8 mouse cellular contexts compared by ENCODE assay signal in the genomic region with DNA sequence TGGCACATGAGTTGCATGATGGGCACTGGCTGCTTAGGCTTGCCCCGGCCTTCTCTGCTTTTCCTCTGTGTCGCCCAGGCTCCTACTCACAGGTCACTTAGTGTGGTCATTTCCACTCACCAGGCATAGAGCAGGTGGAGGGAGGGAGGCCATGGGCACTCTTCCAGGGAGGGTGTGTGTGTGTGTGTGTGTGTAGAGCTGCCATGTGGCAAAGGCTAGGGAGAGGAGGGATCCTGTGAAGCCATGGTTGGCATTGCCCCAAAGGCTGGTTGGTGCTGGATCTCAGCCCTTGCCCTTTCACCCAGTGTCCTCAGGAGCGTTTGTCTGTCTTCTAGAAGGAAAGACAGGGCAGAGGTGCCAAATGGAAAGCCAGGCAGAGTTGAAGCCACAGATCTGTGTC. TPM values are rescaled to one million over a fixed set of nuclear protein-coding genes. Genes with fewer than 3 reads are reported as not detected.
DNase-seq lines count a peak whose midpoint lies in the region; ATAC-seq and TF ChIP-seq lines count a peak whose summit lies in the region.

No protein-coding gene starts in this region.

- 55% methylated on average over 3 of the region's 3 CpGs for WGBS in hindbrain, postnatal 0 days
- WGBS in hindbrain, embryonic 12.5 days, result 92% methylated on average over 3 of the region's 3 CpGs
- WGBS in limb, embryonic 15.5 days, result 92% methylated on average over 3 of the region's 3 CpGs
- WGBS in intestine, embryonic 15.5 days, result 91% methylated on average over 3 of the region's 3 CpGs

- no peaks in the 10 kb centered on the region for H3K9me3 ChIP-seq in hindbrain, postnatal 0 days (ENCODE audit: low read length)
- H3K9me3 ChIP-seq in hindbrain, embryonic 12.5 days (replicated peaks), result no peaks in the 10 kb centered on the region
- H3K9me3 ChIP-seq in limb, embryonic 15.5 days, result no peaks in the 10 kb centered on the region
- no peaks in the 10 kb centered on the region for H3K9me3 ChIP-seq in intestine, embryonic 15.5 days

- H3K4me2 ChIP-seq in hindbrain, postnatal 0 days (ENCODE audit: low read depth, low read length), result no peak overlapping the region
- H3K4me2 ChIP-seq in hindbrain, embryonic 12.5 days (replicated peaks), result no peak overlapping the region
- no peak overlapping the region for H3K4me2 ChIP-seq in limb, embryonic 15.5 days
- H3K4me2 ChIP-seq in intestine, embryonic 15.5 days (replicated peaks), result no peak overlapping the region

- no peak overlapping the region for H3K9ac ChIP-seq in hindbrain, postnatal 0 days (replicated peaks; ENCODE audit: low read length)
- no peak overlapping the region for H3K9ac ChIP-seq in hindbrain, embryonic 12.5 days
- no peak overlapping the region for H3K9ac ChIP-seq in limb, embryonic 15.5 days
- H3K9ac ChIP-seq in intestine, embryonic 15.5 days, result no peak overlapping the region

- H3K4me1 ChIP-seq in hindbrain, postnatal 0 days (ENCODE audit: insufficient read depth, low read length), result peaks cover 9% of the 10 kb centered on the region
- H3K4me1 ChIP-seq in hindbrain, embryonic 12.5 days, result peaks cover 18% of the 10 kb centered on the region; the same call in 1 of the 2 replicates
- peaks cover 17% of the 10 kb centered on the region for H3K4me1 ChIP-seq in limb, embryonic 15.5 days
- peaks cover 26% of the 10 kb centered on the region for H3K4me1 ChIP-seq in intestine, embryonic 15.5 days (replicated peaks)

- H3K27me3 ChIP-seq in hindbrain, postnatal 0 days (ENCODE audit: insufficient read depth, low read length), result no peaks in the 10 kb centered on the region
- peaks cover 1% of the 10 kb centered on the region; the same call in 1 of the 2 replicates for H3K27me3 ChIP-seq in hindbrain, embryonic 12.5 days
- no peaks in the 10 kb centered on the region for H3K27me3 ChIP-seq in limb, embryonic 15.5 days
- H3K27me3 ChIP-seq in intestine, embryonic 15.5 days (replicated peaks), result no peaks in the 10 kb centered on the region

- DNase-seq in hindbrain, postnatal 0 days (ENCODE audit: low spot score), result peak; percentile 68
- DNase-seq in adrenal gland, postnatal 25 days, result peak; percentile 75
- DNase-seq in gastrocnemius, postnatal 14 days, result peak; percentile 72
- no peak for DNase-seq in thymus, postnatal 25 days
- DNase-seq in spleen, adult 12 weeks (ENCODE audit: low spot score), result no peak

- TF ChIP-seq CTCF in hindbrain, postnatal 0 days (IDR thresholded peaks at IDR 0.05; ENCODE audit: low read depth), result no peak

- no peak overlapping the region for H3K4me3 ChIP-seq in hindbrain, postnatal 0 days (ENCODE audit: low read length)
- H3K4me3 ChIP-seq in hindbrain, embryonic 12.5 days, result no peak overlapping the region
- H3K4me3 ChIP-seq in limb, embryonic 15.5 days, result no peak overlapping the region
- H3K4me3 ChIP-seq in intestine, embryonic 15.5 days (replicated peaks), result no peak overlapping the region

- H3K27ac ChIP-seq in hindbrain, postnatal 0 days, result peak overlapping the region; percentile 32; the same call in 1 of the 2 replicates
- no peak overlapping the region for H3K27ac ChIP-seq in hindbrain, embryonic 12.5 days
- 0 out of 2 replicates have a peak overlapping the region, but pooled peaks have one; percentile 50 for H3K27ac ChIP-seq in limb, embryonic 15.5 days
- H3K27ac ChIP-seq in intestine, embryonic 15.5 days, result no peak overlapping the region

- intact Hi-C loops in gastrocnemius, postnatal 14 days (cut with DNase I; ENCODE audit: low total_unique reads), result no loop called here

- ATAC-seq in hindbrain, postnatal 0 days, result peak; percentile 64
- ATAC-seq in hindbrain, embryonic 12.5 days (ENCODE audit: low FRiP score), result no peak
- ATAC-seq in limb, embryonic 15.5 days (ENCODE audit: insufficient number of reproducible peaks, low FRiP score, low TSS enrichment, low read depth), result no peak
- ATAC-seq in intestine, embryonic 15.5 days, result no peak

- H3K36me3 ChIP-seq in hindbrain, postnatal 0 days (ENCODE audit: insufficient read depth, low read length), result no peaks in the 10 kb centered on the region
- no peaks in the 10 kb centered on the region for H3K36me3 ChIP-seq in hindbrain, embryonic 12.5 days
- H3K36me3 ChIP-seq in limb, embryonic 15.5 days, result no peaks in the 10 kb centered on the region
- no peaks in the 10 kb centered on the region for H3K36me3 ChIP-seq in intestine, embryonic 15.5 days

RNA-seq across cellular contexts. Expression of a gene that starts 7.8 kb away (rescaled TPM):
- 105 and 126 TPM in 2 replicates for total RNA-seq in hindbrain, postnatal 0 days (2014; rRNA removed)
- 148 and 158 TPM in 2 replicates for polyA plus RNA-seq in hindbrain, postnatal 0 days (2015; fragmentation: Nextera tagmentation; extraction: Ambion mirVana)
- polyA plus RNA-seq in hindbrain, embryonic 12.5 days (2016; fragmentation: Nextera tagmentation; extraction: Ambion mirVana), result 6.5 and 9.7 TPM in 2 replicates
- 164 and 179 TPM in 2 replicates for total RNA-seq in adrenal gland, postnatal 25 days (2021)
- 10 to 100 TPM; 64.9 to 70.5 TPM for total RNA-seq in gastrocnemius, postnatal 14 days (2021)
- polyA plus RNA-seq in limb, embryonic 15.5 days (2015; fragmentation: Nextera tagmentation; extraction: Ambion mirVana), result 21.1 and 21.9 TPM in 2 replicates
- polyA plus RNA-seq in intestine, embryonic 15.5 days (2015; fragmentation: Nextera tagmentation; extraction: Ambion mirVana), result 71.6 and 75.9 TPM in 2 replicates

Comparison
In these comparisons a context has a peak if more than half of its experiments do, and no peak if none do; other contexts are left out.
1. H3K27ac ChIP-seq: peak in hindbrain, postnatal 0 days (single experiment) and limb, embryonic 15.5 days (single experiment); none in hindbrain, embryonic 12.5 days (single experiment) and intestine, embryonic 15.5 days (single experiment).
2. DNase-seq: peak in hindbrain, postnatal 0 days (single experiment), adrenal gland, postnatal 25 days (single experiment) and gastrocnemius, postnatal 14 days (single experiment); none in thymus, postnatal 25 days (single experiment) and spleen, adult 12 weeks (single experiment).